Mouse (Mus musculus) liver, adult 2 months (tissue): Measurements from ENCODE around the gene Nupl2.

ENCODE experiments used
- CTCF ChIP-seq: fragments of 200-500 bp; IDR thresholded peaks from 2 replicates; pipeline ENCODE4 v1.5.1; 2011; ENCODE audit warnings: low read depth, low read length, control low read depth
- POLR2A ChIP-seq: fragments of 200-500 bp; IDR thresholded peaks from 2 replicates; pipeline ENCODE4 v1.6.1; 2011; ENCODE audit warnings: low read length, control low read depth; ENCODE audit not compliant: insufficient read depth; ENCODE audit errors: extremely low read depth

DNA sequence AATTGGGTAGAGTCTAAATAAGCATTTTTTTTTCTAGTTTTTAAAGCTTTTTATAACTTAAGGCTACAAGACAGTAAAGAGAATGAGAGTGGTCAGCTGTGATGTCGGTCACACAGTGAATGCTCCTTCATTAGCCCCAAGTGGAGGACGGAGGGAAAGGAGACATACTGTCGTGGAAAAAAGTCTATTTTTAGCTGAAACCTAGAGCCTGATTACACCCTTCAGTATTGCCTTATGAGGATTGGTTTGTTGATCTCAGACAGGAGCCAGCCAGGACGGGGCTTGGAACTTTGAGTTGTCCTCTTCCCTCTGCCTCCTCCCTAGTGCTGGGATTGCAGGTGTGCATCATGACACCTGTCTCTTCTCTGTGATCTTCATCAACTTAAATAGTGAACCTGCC, 37.8 kb upstream of the Nupl2 start:
- TF ChIP-seq POLR2A (no peak), CTCF (no peak)
